Mouse (Mus musculus) neural tube, embryonic 14.5 days (tissue): Measurements from ENCODE around the gene Hcn4. TPM values are rescaled to one million over a fixed set of nuclear protein-coding genes. Genes with fewer than 3 reads are reported as not detected.

Experiments
- ATAC-seq: fragments of 200-750 bp; cut with Nextera tagmentation; 2 replicates; pipeline ENCODE4 v1.8.0; 2017; ENCODE audit warnings: low read depth, mild to moderate bottlenecking, moderate TSS enrichment, moderate library complexity
- H3K27ac ChIP-seq: fragments of 300-500 bp; sonication (generic); 2 replicates; pipeline ENCODE4 v1.5.1; 2014; ENCODE audit warnings: low read depth, mild to moderate bottlenecking, control low read depth, low read length, moderate library complexity, mixed read lengths
- H3K27me3 ChIP-seq: fragments of 300-500 bp; sonication (generic); 2 replicates; pipeline ENCODE4 v1.6.1; 2014; ENCODE audit warnings: low read length; ENCODE audit not compliant: control insufficient read depth, insufficient read depth
- H3K36me3 ChIP-seq: fragments of 300-500 bp; sonication (generic); 2 replicates; pipeline ENCODE4 v1.6.1; 2014; ENCODE audit warnings: low read length, mixed read lengths; ENCODE audit not compliant: control insufficient read depth, insufficient read depth
- H3K4me1 ChIP-seq: fragments of 300-500 bp; sonication (generic); 2 replicates; pipeline ENCODE4 v1.6.1; 2014; ENCODE audit warnings: low read length; ENCODE audit not compliant: control insufficient read depth, insufficient read depth
- H3K4me2 ChIP-seq: fragments of 300-500 bp; sonication (generic); 2 replicates; pipeline ENCODE4 v1.6.1; 2014; ENCODE audit warnings: mild to moderate bottlenecking, low read depth, low read length, control low read depth
- H3K4me3 ChIP-seq: fragments of 300-500 bp; sonication (generic); 2 replicates; pipeline ENCODE4 v1.5.1; 2014; ENCODE audit warnings: low read depth, low read length, control low read depth, mixed read lengths
- H3K9ac ChIP-seq: fragments of 300-500 bp; sonication (generic); replicated peaks from 2 replicates; pipeline ENCODE4 v1.6.1; 2014; ENCODE audit warnings: low read depth, mild to moderate bottlenecking, control low read depth, low read length, mixed read lengths
- H3K9me3 ChIP-seq: fragments of 300-500 bp; sonication (generic); 2 replicates; pipeline ENCODE4 v1.6.1; 2016; ENCODE audit warnings: low read length; ENCODE audit not compliant: control insufficient read depth
- WGBS: fragments of 180-500 bp; shearing (Covaris S2); extraction: QIAGEN DNeasy Blood & Tissue Kit; methylation state at CpG from one replicate; pipeline ENCODE4 v1.1.7; 2014; 5-methylcytosine and 5-hydroxymethylcytosine counted together
- polyA plus RNA-seq: library from polyadenylated mRNA; unstranded; fragments of >200 nt; fragmentation: Nextera tagmentation; extraction: Ambion mirVana; gene quantifications from 2 replicates; pipeline ENCODE4 v1.2.1, GENCODE M21; 2014

Gene Hcn4
- polyA plus RNA-seq, 1 experiment from 2014 or later: 4.9 TPM

GRCm38 (mm10) chr9:58891840-58892640 is 68.8 kb downstream of the Hcn4 start:
- H3K36me3 ChIP-seq: peaks cover 44% of the 10 kb centered on the region
- no peaks in the 10 kb centered on the region for H3K27me3 ChIP-seq
- no peaks in the 10 kb centered on the region for H3K4me1 ChIP-seq
- H3K4me2 ChIP-seq: no peak overlapping the region
- no peaks in the 10 kb centered on the region for H3K9me3 ChIP-seq
- no peak for ATAC-seq
- H3K4me3 ChIP-seq: no peak overlapping the region
- H3K9ac ChIP-seq: no peak overlapping the region
- WGBS: 96% methylated on average over 6 of the region's 6 CpGs
- no peak overlapping the region for H3K27ac ChIP-seq

GRCm38 (mm10) chr9:58899602-58900001 is 76.4 kb downstream of the Hcn4 start:
- Histone ChIP-seq H3K4me2 (no peak overlapping the region), H3K4me3 (no peak overlapping the region), H3K27me3 (no peaks in the 10 kb centered on the region), H3K36me3 (peaks cover 11% of the 10 kb centered on the region), H3K9me3 (no peaks in the 10 kb centered on the region), H3K27ac (no peak overlapping the region), H3K9ac (no peak overlapping the region), H3K4me1 (no peaks in the 10 kb centered on the region)
- ATAC-seq: no peak

- Histone ChIP-seq H3K27me3 (no peaks in the 10 kb centered on the region), H3K27ac (no peak overlapping the region), H3K36me3 (peaks cover 10% of the 10 kb centered on the region), H3K9ac (no peak overlapping the region), H3K4me2 (no peak overlapping the region), H3K9me3 (no peaks in the 10 kb centered on the region), H3K4me1 (no peaks in the 10 kb centered on the region), H3K4me3 (no peak overlapping the region)
- 69% methylated on average over 6 of the region's 6 CpGs for WGBS
- no peak for ATAC-seq
Observed at GRCm38 (mm10) chr9:58902869-58903585, 79.8 kb downstream of the Hcn4 start.

Other genes starting within 250 kb of the Hcn4 start
- gene Nptn, start 241.2 kb upstream of the Hcn4 start, polyA plus RNA-seq: 220 and 255 TPM in 2 replicates
- 2.1 and 3.1 TPM in 2 replicates for gene Rec114, start 79.4 kb upstream of the Hcn4 start, polyA plus RNA-seq
- 58.5 and 59.7 TPM in 2 replicates for gene Neo1, start 213.0 kb downstream of the Hcn4 start, polyA plus RNA-seq